Mouse (Mus musculus) myocyte (in vitro differentiated cells): ENCODE measurements around the gene Kpna3.

Experiments used
- CEBPB ChIP-seq: IDR thresholded peaks from 2 replicates; pipeline ENCODE4 v1.6.1; 2011; ENCODE audit warnings: mild to moderate bottlenecking, moderate library complexity; ENCODE audit not compliant: poor library complexity, insufficient read depth, severe bottlenecking
- MYOG ChIP-seq, 3 experiments: IDR thresholded peaks; one replicate each; pipeline ENCODE4 v1.6.1; 2011; ENCODE audit warnings: control low read depth in 2 of 3, low read depth in 2 of 3, mild to moderate bottlenecking in 2 of 3; ENCODE audit not compliant: insufficient read length in 2 of 3, control insufficient read depth in 1 of 3, insufficient read depth in 1 of 3
- POLR2A ChIP-seq: IDR thresholded peaks from one replicate; pipeline ENCODE4 v1.6.1; 2011; ENCODE audit warnings: low read depth, mild to moderate bottlenecking, control low read depth, moderate library complexity; ENCODE audit not compliant: insufficient read length
- POLR2AphosphoS2 ChIP-seq: IDR thresholded peaks from one replicate; pipeline ENCODE4 v1.6.1; 2011; ENCODE audit warnings: low read depth, control low read depth; ENCODE audit not compliant: insufficient read length
- TCF12 ChIP-seq: IDR thresholded peaks from one replicate; pipeline ENCODE4 v1.6.1; 2011; ENCODE audit warnings: mild to moderate bottlenecking, control low read depth; ENCODE audit not compliant: poor library complexity, insufficient read depth, severe bottlenecking
- USF1 ChIP-seq: IDR thresholded peaks from one replicate; pipeline ENCODE4 v1.6.1; 2011; ENCODE audit warnings: low read depth, mild to moderate bottlenecking, control low read depth, moderate library complexity

DNA sequence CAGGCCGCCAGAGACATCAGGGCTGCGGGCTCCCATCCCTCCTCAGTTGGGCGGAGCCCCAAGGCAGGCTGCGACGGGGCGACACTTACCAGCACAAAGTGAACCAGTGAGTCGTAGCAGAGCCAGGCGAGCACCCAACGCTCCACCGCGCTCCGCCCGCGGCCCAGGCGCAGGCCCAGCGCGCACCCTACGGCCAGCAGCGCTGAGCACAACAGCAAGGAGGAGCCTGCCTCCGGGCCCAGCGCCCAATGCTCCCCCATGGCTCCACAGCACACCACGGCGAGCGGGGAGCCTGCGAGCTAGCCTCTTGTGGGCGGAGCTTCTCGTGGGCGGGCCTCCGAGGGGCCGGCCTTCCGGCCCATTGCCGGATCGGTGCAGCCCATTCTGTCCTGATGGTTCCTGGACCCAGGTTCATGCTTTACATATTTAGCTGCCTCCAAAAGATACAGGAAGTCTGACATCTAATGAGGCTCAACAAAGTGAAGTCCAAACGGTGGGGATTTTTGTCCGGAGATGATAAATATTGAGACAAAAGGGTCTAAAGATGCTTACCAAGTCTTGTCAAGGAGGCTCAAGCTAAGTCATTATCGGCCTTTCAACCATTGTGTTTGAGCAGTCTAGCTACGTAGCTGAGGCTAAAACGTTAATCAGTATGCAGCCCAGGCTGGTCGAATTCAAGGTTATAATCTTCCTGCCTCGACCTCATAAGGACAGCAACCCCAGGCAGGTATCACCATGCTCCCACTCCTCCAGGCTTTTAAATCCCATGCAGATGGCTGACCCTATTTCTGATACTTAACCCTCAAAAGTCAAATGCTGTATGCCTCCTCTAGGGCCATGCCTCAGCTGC, 79.3 kb downstream of the Kpna3 start, which contains the start of gene Ebpl:
- TF ChIP-seq MYOG (IDR thresholded peaks at IDR 0.05; ENCODE audit: control insufficient read depth in 1 of 3, insufficient read depth in 1 of 3, insufficient read length in 2 of 3, low read depth in 2 of 3) (no peak), CEBPB (no peak), USF1 (no peak), POLR2AphosphoS2 (peak; percentile 73), POLR2A (peak; percentile 87), TCF12 (no peak)
